Mouse (Mus musculus): ENCODE results near the gene Gm16451.
"Not testable (repeated sequence)": the region's sequence is repeated elsewhere in the genome, so short reads cannot be mapped to it uniquely, and the experiment has no call there.

- TF ChIP-seq CTCF (IDR thresholded peaks at IDR 0.05; ENCODE audit: low read depth); EP300 (optimal IDR thresholded peaks at IDR 0.05): not testable (repeated sequence)
These were observed 16.6 kb upstream of the Gm16451 start, which contains the start of gene Gm10666 for GRCm38 (mm10) chr7:22134641-22135040.
